Mouse (Mus musculus): Measurements from ENCODE around the gene Pmpcb. TPM values are rescaled to one million over a fixed set of nuclear protein-coding genes. Genes with fewer than 3 reads are reported as not detected.

Pmpcb gene
- polyA plus RNA-seq, 1 experiment from 2014 or later = 106 TPM

DNA sequence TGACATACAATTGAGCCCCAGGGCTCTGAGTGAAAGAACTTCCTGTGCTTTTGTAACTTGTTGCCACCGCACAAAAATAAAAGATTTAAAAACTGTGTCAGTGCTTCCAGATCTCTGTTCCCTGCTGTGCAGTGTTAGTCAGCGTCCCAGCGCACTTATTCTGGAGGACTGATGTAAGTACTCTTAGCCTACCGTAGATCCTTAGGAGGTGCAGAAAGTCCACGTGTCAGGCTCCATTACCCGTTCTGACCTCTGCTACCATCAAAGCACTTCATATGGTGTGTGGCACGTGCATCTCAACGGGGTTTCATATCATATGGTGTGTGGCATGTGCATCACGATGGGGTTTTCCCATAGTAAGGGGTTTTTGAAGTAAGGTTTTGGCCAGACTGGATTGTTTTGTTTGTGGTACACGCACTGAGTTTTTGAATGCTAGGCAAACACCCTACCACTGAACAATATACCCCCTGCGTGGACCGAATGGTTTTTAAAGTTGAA lies 66.8 kb downstream of the Pmpcb start:
- no peak overlapping the region for H3K27ac ChIP-seq (ENCODE audit: low read depth, low read length)
- no peak overlapping the region for H3K4me3 ChIP-seq (ENCODE audit: low read depth, low read length)
- no peaks in the 10 kb centered on the region for H3K4me1 ChIP-seq (ENCODE audit: control insufficient read depth, insufficient read depth, low read length)
- no peak for ATAC-seq (ENCODE audit: low FRiP score)
- H3K27me3 ChIP-seq (ENCODE audit: control insufficient read depth, insufficient read depth, low read length) = no peaks in the 10 kb centered on the region
- H3K9ac ChIP-seq (ENCODE audit: low read length) = no peak overlapping the region
- no peaks in the 10 kb centered on the region for H3K9me3 ChIP-seq (ENCODE audit: control insufficient read depth, low read length)
- DNase-seq (ENCODE audit: low spot score, missing footprints) = no peak
- peaks cover 16% of the 10 kb centered on the region; the same call in 1 of the 2 replicates for H3K36me3 ChIP-seq (ENCODE audit: control insufficient read depth, insufficient read depth, low read length)
- WGBS = 90% methylated on average over 12 of the region's 12 CpGs
- H3K4me2 ChIP-seq = no peak overlapping the region

DNA sequence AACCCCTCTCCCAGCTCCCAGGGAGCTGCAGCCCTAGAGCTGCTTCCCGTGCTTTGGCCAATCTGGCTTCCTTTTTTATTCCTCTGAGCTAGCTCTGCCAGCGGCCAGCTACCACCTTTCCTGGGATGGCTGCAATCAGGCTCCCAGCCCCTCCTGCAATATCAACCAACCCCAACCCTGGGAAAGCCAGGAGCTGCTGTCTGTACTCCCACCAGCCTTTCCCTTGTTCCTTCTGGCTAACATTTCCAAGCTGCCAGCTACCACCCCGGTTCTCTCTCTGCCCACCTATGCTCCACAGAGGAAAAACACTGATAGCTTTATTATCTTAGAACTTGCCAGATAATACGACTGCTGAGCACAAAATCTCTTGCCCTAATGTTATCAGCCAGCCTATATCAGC lies 67.9 kb downstream of the Pmpcb start:
- WGBS = 92% methylated on average over 4 of the region's 4 CpGs
- no peaks in the 10 kb centered on the region for H3K9me3 ChIP-seq (ENCODE audit: control insufficient read depth, low read length)
- no peak overlapping the region for H3K4me2 ChIP-seq
- DNase-seq (ENCODE audit: low spot score, missing footprints) (no peak), ATAC-seq (ENCODE audit: low FRiP score) (no peak)
- no peak overlapping the region for H3K9ac ChIP-seq (ENCODE audit: low read length)
- H3K27me3 ChIP-seq (ENCODE audit: control insufficient read depth, insufficient read depth, low read length) = no peaks in the 10 kb centered on the region
- H3K4me1 ChIP-seq (ENCODE audit: control insufficient read depth, insufficient read depth, low read length) = no peaks in the 10 kb centered on the region
- H3K36me3 ChIP-seq (ENCODE audit: control insufficient read depth, insufficient read depth, low read length) = peaks cover 14% of the 10 kb centered on the region; the same call in 1 of the 2 replicates
- no peak overlapping the region for H3K27ac ChIP-seq (ENCODE audit: low read depth, low read length)
- H3K4me3 ChIP-seq (ENCODE audit: low read depth, low read length) = no peak overlapping the region

Other genes starting within 250 kb of the Pmpcb start
- 14.0 and 17.0 TPM in 2 replicates for gene Lrrc17, start 193.6 kb upstream of the Pmpcb start, polyA plus RNA-seq (2014; fragmentation: Nextera tagmentation; extraction: Ambion mirVana)
- gene Fbxl13, start 91.5 kb upstream of the Pmpcb start, polyA plus RNA-seq (2014; fragmentation: Nextera tagmentation; extraction: Ambion mirVana) = 0.08 and 0.30 TPM in 2 replicates
- gene Armc10, start 91.3 kb upstream of the Pmpcb start, polyA plus RNA-seq (2014; fragmentation: Nextera tagmentation; extraction: Ambion mirVana) = 93.1 and 98.3 TPM in 2 replicates
- 17.0 and 17.1 TPM in 2 replicates for gene Napepld, start 35.7 kb upstream of the Pmpcb start, polyA plus RNA-seq (2014; fragmentation: Nextera tagmentation; extraction: Ambion mirVana)
- 103 and 109 TPM in 2 replicates for gene Dnajc2, start 48.1 kb downstream of the Pmpcb start, polyA plus RNA-seq (2014; fragmentation: Nextera tagmentation; extraction: Ambion mirVana)
- gene Psmc2, start 48.1 kb downstream of the Pmpcb start, polyA plus RNA-seq (2014; fragmentation: Nextera tagmentation; extraction: Ambion mirVana) = 253 and 272 TPM in 2 replicates
- 0.07 and 0.18 TPM in 2 replicates for gene Slc26a5, start 128.5 kb downstream of the Pmpcb start, polyA plus RNA-seq (2014; fragmentation: Nextera tagmentation; extraction: Ambion mirVana)

Data from midbrain, embryonic 11.5 days (tissue).